Mouse (Mus musculus): ENCODE data around the gene Rab37. TPM values are rescaled to one million over a fixed set of nuclear protein-coding genes. Genes with fewer than 3 reads are reported as not detected.

Gene Rab37
- polyA plus RNA-seq, 1 experiment from 2014 or later = 1.1 TPM

- H3K36me3 ChIP-seq = no peaks in the 10 kb centered on the region
- H3K9me3 ChIP-seq (replicated peaks) = no peaks in the 10 kb centered on the region
- no peak overlapping the region for H3K4me2 ChIP-seq
- no peak overlapping the region for H3K9ac ChIP-seq
- H3K27me3 ChIP-seq = no peaks in the 10 kb centered on the region
- no peak for ATAC-seq (replicated peaks; ENCODE audit: insufficient number of reproducible peaks, insufficient read depth, low FRiP score, low read depth)
- 77% methylated on average over 8 of the region's 8 CpGs for WGBS
- H3K27ac ChIP-seq = no peak overlapping the region
- H3K4me3 ChIP-seq = no peak overlapping the region
- H3K4me1 ChIP-seq (replicated peaks) = peaks cover 5% of the 10 kb centered on the region; the same call in 1 of the 2 replicates
Measured at GRCm38 (mm10) chr11:115104769-115105563, 13.7 kb downstream of the Rab37 start.

GRCm38 (mm10) chr11:115106638-115107037, 15.4 kb downstream of the Rab37 start:
- Histone ChIP-seq H3K27ac (no peak overlapping the region), H3K4me1 (replicated peaks) (peaks cover 5% of the 10 kb centered on the region; the same call in 1 of the 2 replicates), H3K27me3 (no peaks in the 10 kb centered on the region), H3K9ac (no peak overlapping the region), H3K36me3 (no peaks in the 10 kb centered on the region), H3K9me3 (replicated peaks) (no peaks in the 10 kb centered on the region), H3K4me3 (no peak overlapping the region), H3K4me2 (no peak overlapping the region)
- 86% methylated on average over 2 of the region's 2 CpGs for WGBS
- no peak for ATAC-seq (replicated peaks; ENCODE audit: insufficient number of reproducible peaks, insufficient read depth, low FRiP score, low read depth)

GRCm38 (mm10) chr11:115107403-115107916, 16.2 kb downstream of the Rab37 start:
- Histone ChIP-seq H3K4me1 (replicated peaks) (peaks cover 5% of the 10 kb centered on the region; the same call in 1 of the 2 replicates), H3K4me3 (no peak overlapping the region), H3K9ac (no peak overlapping the region), H3K36me3 (no peaks in the 10 kb centered on the region), H3K27ac (no peak overlapping the region), H3K4me2 (no peak overlapping the region), H3K27me3 (no peaks in the 10 kb centered on the region), H3K9me3 (replicated peaks) (no peaks in the 10 kb centered on the region)
- WGBS = 30% methylated on average over 4 of the region's 4 CpGs
- no peak for ATAC-seq (replicated peaks; ENCODE audit: insufficient number of reproducible peaks, insufficient read depth, low FRiP score, low read depth)

- ATAC-seq (replicated peaks; ENCODE audit: insufficient number of reproducible peaks, insufficient read depth, low FRiP score, low read depth) = no peak
- Histone ChIP-seq H3K27ac (no peak overlapping the region), H3K9ac (no peak overlapping the region), H3K4me2 (no peak overlapping the region), H3K4me1 (replicated peaks) (peaks cover 5% of the 10 kb centered on the region; the same call in 1 of the 2 replicates), H3K4me3 (no peak overlapping the region), H3K27me3 (no peaks in the 10 kb centered on the region), H3K9me3 (replicated peaks) (no peaks in the 10 kb centered on the region), H3K36me3 (no peaks in the 10 kb centered on the region)
- WGBS = 83% methylated on average over 8 of the region's 8 CpGs
Measured at GRCm38 (mm10) chr11:115108176-115108575, 16.9 kb downstream of the Rab37 start.

- Histone ChIP-seq H3K9me3 (replicated peaks) (no peaks in the 10 kb centered on the region), H3K9ac (no peak overlapping the region), H3K4me2 (no peak overlapping the region), H3K36me3 (no peaks in the 10 kb centered on the region), H3K4me3 (no peak overlapping the region), H3K27ac (no peak overlapping the region), H3K4me1 (replicated peaks) (peaks cover 5% of the 10 kb centered on the region; the same call in 1 of the 2 replicates), H3K27me3 (no peaks in the 10 kb centered on the region)
- 73% methylated on average over 4 of the region's 5 CpGs for WGBS
- ATAC-seq (replicated peaks; ENCODE audit: insufficient number of reproducible peaks, insufficient read depth, low FRiP score, low read depth) = no peak
Measured at GRCm38 (mm10) chr11:115110271-115110670, 19.0 kb downstream of the Rab37 start.

- peaks cover 5% of the 10 kb centered on the region; the same call in 1 of the 2 replicates for H3K4me1 ChIP-seq (replicated peaks)
- no peaks in the 10 kb centered on the region for H3K27me3 ChIP-seq
- no peaks in the 10 kb centered on the region for H3K36me3 ChIP-seq
- H3K4me2 ChIP-seq = no peak overlapping the region
- H3K27ac ChIP-seq = no peak overlapping the region
- WGBS = 33% methylated on average over 3 of the region's 3 CpGs
- no peak for ATAC-seq (replicated peaks; ENCODE audit: insufficient number of reproducible peaks, insufficient read depth, low FRiP score, low read depth)
- no peaks in the 10 kb centered on the region for H3K9me3 ChIP-seq (replicated peaks)
- H3K4me3 ChIP-seq = no peak overlapping the region
- H3K9ac ChIP-seq = no peak overlapping the region
Measured at GRCm38 (mm10) chr11:115112196-115112595, 21.0 kb downstream of the Rab37 start.

GRCm38 (mm10) chr11:115119409-115119808, 28.2 kb downstream of the Rab37 start:
- Histone ChIP-seq H3K9me3 (replicated peaks) (no peaks in the 10 kb centered on the region), H3K4me2 (no peak overlapping the region), H3K9ac (no peak overlapping the region), H3K27me3 (no peaks in the 10 kb centered on the region), H3K36me3 (no peaks in the 10 kb centered on the region), H3K27ac (no peak overlapping the region), H3K4me1 (replicated peaks) (no peaks in the 10 kb centered on the region), H3K4me3 (no peak overlapping the region)
- WGBS = 65% methylated on average over 9 of the region's 9 CpGs
- ATAC-seq (replicated peaks; ENCODE audit: insufficient number of reproducible peaks, insufficient read depth, low FRiP score, low read depth) = no peak

GRCm38 (mm10) chr11:115128483-115128882, 37.3 kb downstream of the Rab37 start:
- no peak overlapping the region for H3K27ac ChIP-seq
- H3K4me1 ChIP-seq (replicated peaks) = no peaks in the 10 kb centered on the region
- no peak for ATAC-seq (replicated peaks; ENCODE audit: insufficient number of reproducible peaks, insufficient read depth, low FRiP score, low read depth)
- no peaks in the 10 kb centered on the region for H3K9me3 ChIP-seq (replicated peaks)
- H3K9ac ChIP-seq = no peak overlapping the region
- no peaks in the 10 kb centered on the region for H3K27me3 ChIP-seq
- no peaks in the 10 kb centered on the region for H3K36me3 ChIP-seq
- 32% methylated on average over 4 of the region's 4 CpGs for WGBS
- no peak overlapping the region for H3K4me2 ChIP-seq
- no peak overlapping the region for H3K4me3 ChIP-seq

GRCm38 (mm10) chr11:115129508-115130126, 38.4 kb downstream of the Rab37 start:
- no peak for ATAC-seq (replicated peaks; ENCODE audit: insufficient number of reproducible peaks, insufficient read depth, low FRiP score, low read depth)
- no peaks in the 10 kb centered on the region for H3K4me1 ChIP-seq (replicated peaks)
- H3K36me3 ChIP-seq = no peaks in the 10 kb centered on the region
- H3K4me3 ChIP-seq = no peak overlapping the region
- H3K9ac ChIP-seq = no peak overlapping the region
- H3K27me3 ChIP-seq = no peaks in the 10 kb centered on the region
- H3K9me3 ChIP-seq (replicated peaks) = no peaks in the 10 kb centered on the region
- no peak overlapping the region for H3K4me2 ChIP-seq
- 78% methylated on average over 13 of the region's 13 CpGs for WGBS
- H3K27ac ChIP-seq = no peak overlapping the region

GRCm38 (mm10) chr11:115131768-115132381, 40.6 kb downstream of the Rab37 start:
- no peaks in the 10 kb centered on the region for H3K4me1 ChIP-seq (replicated peaks)
- no peaks in the 10 kb centered on the region for H3K9me3 ChIP-seq (replicated peaks)
- no peak for ATAC-seq (replicated peaks; ENCODE audit: insufficient number of reproducible peaks, insufficient read depth, low FRiP score, low read depth)
- H3K27me3 ChIP-seq = no peaks in the 10 kb centered on the region
- H3K27ac ChIP-seq = no peak overlapping the region
- H3K4me3 ChIP-seq = no peak overlapping the region
- no peak overlapping the region for H3K9ac ChIP-seq
- H3K36me3 ChIP-seq = no peaks in the 10 kb centered on the region
- H3K4me2 ChIP-seq = no peak overlapping the region
- WGBS = 74% methylated on average over 8 of the region's 8 CpGs

- no peak for ATAC-seq (replicated peaks; ENCODE audit: insufficient number of reproducible peaks, insufficient read depth, low FRiP score, low read depth)
- Histone ChIP-seq H3K9me3 (replicated peaks) (no peaks in the 10 kb centered on the region), H3K4me1 (replicated peaks) (no peaks in the 10 kb centered on the region), H3K27me3 (no peaks in the 10 kb centered on the region), H3K4me2 (no peak within 1 kb of the TSS), H3K36me3 (no peaks in the 10 kb centered on the region), H3K4me3 (no peak within 1 kb of the TSS), H3K27ac (no peak within 1 kb of the TSS), H3K9ac (no peak within 1 kb of the TSS)
- 61% methylated on average over 8 of the region's 8 CpGs for WGBS
Measured at GRCm38 (mm10) chr11:115133800-115134199, 42.6 kb downstream of the Rab37 start, which contains the start of gene Cd300lf. Cd300lf (minus strand) TSS chr11:115133992.

Measured in heart, embryonic 15.5 days (tissue).